Mouse (Mus musculus): ENCODE data around the gene Rftn1. TPM values are rescaled to one million over a fixed set of nuclear protein-coding genes. Genes with fewer than 3 reads are reported as not detected.

Rftn1 gene
- total RNA-seq, 1 experiment: 5.0 TPM

DNA sequence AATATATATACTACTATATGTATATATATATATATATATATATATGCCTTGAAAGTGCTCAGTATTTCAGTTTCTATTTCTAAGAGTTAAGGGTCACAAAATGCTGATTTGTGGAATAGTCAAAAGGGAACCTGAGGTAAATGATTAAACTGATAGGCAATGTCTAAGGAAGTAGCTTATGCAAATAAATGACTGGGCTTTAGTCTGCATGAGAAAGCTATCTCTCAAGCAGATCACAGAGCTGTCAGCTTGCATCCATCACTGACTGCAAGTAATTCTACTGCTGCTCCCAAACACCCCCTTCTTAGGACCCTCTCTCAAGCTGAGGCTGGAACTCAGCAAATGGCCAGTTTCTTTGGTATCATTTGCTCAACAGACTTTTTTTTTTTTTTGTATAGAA lies 219.4 kb downstream of the Rftn1 start:
- peaks cover 0 to 1% of the 10 kb centered on the region in 2 experiments; a peak in 1 of 4 replicates for H3K4me1 ChIP-seq (ENCODE audit: control insufficient read depth in 2 of 2, insufficient read depth in 2 of 2, low read length in 2 of 2, poor library complexity in 1 of 2)

GRCm38 (mm10) chr17:49968467-49969207 lies 221.8 kb downstream of the Rftn1 start:
- Histone ChIP-seq H3K9me3 (ENCODE audit: control insufficient read depth, insufficient read depth, low read depth, low read length) (no peaks in the 10 kb centered on the region), H3K4me3 (ENCODE audit: insufficient read depth in 1 of 2, low read depth in 1 of 2, low read length in 2 of 2, poor library complexity in 1 of 2, severe bottlenecking in 1 of 2) (no peak overlapping the region), H3K9ac (ENCODE audit: insufficient read depth, low read depth, low read length, poor library complexity, severe bottlenecking) (no peak overlapping the region), H3K4me1 (ENCODE audit: control insufficient read depth in 2 of 2, insufficient read depth in 2 of 2, low read length in 2 of 2, poor library complexity in 1 of 2) (peaks cover 0 to 1% of the 10 kb centered on the region in 2 experiments; a peak in 1 of 4 replicates), H3K36me3 (ENCODE audit: control insufficient read depth, insufficient read depth, low read length, poor library complexity, severe bottlenecking) (no peaks in the 10 kb centered on the region), H3K27ac (ENCODE audit: insufficient read depth, low read depth, low read length, poor library complexity, severe bottlenecking) (no peak overlapping the region)
- in situ Hi-C loops (cut with MboI; ENCODE audit: low sequenced_read_pairs in 2 of 2, unreplicated experiment in 2 of 2): loop anchor here (25.0 kb wide), 2 partner anchors 244 to 819 kb away; no protein-coding TSS in a partner anchor
- DNase-seq (ENCODE audit: low read depth, low spot score): no peak
- TF ChIP-seq ZNF384 (IDR thresholded peaks at IDR 0.05; ENCODE audit: low read depth, low read length): no peak
- no peak; the same call in 1 of the 2 replicates for TF ChIP-seq ZC3H11A (IDR thresholded peaks at IDR 0.05; ENCODE audit: borderline replicate concordance, low read depth, low read length)
- no peak for TF ChIP-seq HCFC1 (IDR thresholded peaks at IDR 0.05; ENCODE audit: borderline replicate concordance, insufficient read depth, low read length)
- TF ChIP-seq CHD2 (IDR thresholded peaks at IDR 0.05; ENCODE audit: low read depth, low read length): no peak
- TF ChIP-seq MAFK (IDR thresholded peaks at IDR 0.05; ENCODE audit: insufficient read depth, low read depth, low read length): no peak

More for the DNA sequence above, 219.4 kb downstream of the Rftn1 start:
- Histone ChIP-seq H3K9ac (ENCODE audit: insufficient read depth, low read depth, low read length, poor library complexity, severe bottlenecking) (no peak overlapping the region), H3K4me3 (ENCODE audit: insufficient read depth in 1 of 2, low read depth in 1 of 2, low read length in 2 of 2, poor library complexity in 1 of 2, severe bottlenecking in 1 of 2) (no peak overlapping the region), H3K36me3 (ENCODE audit: control insufficient read depth, insufficient read depth, low read length, poor library complexity, severe bottlenecking) (no peaks in the 10 kb centered on the region), H3K27ac (ENCODE audit: insufficient read depth, low read depth, low read length, poor library complexity, severe bottlenecking) (no peak overlapping the region), H3K9me3 (ENCODE audit: control insufficient read depth, insufficient read depth, low read depth, low read length) (no peaks in the 10 kb centered on the region)
- DNase-seq (ENCODE audit: low read depth, low spot score): no peak
- TF ChIP-seq ZNF384 (IDR thresholded peaks at IDR 0.05; ENCODE audit: low read depth, low read length) (no peak), ZC3H11A (IDR thresholded peaks at IDR 0.05; ENCODE audit: borderline replicate concordance, low read depth, low read length) (no peak), CHD2 (IDR thresholded peaks at IDR 0.05; ENCODE audit: low read depth, low read length) (no peak), MAFK (IDR thresholded peaks at IDR 0.05; ENCODE audit: insufficient read depth, low read depth, low read length) (no peak), HCFC1 (IDR thresholded peaks at IDR 0.05; ENCODE audit: borderline replicate concordance, insufficient read depth, low read length) (no peak)
- in situ Hi-C loops (cut with MboI; ENCODE audit: low sequenced_read_pairs in 2 of 2, unreplicated experiment in 2 of 2): loop anchor here (5.0 to 25.0 kb wide), 3 partner anchors 241 to 816 kb away; no protein-coding TSS in a partner anchor

DNA sequence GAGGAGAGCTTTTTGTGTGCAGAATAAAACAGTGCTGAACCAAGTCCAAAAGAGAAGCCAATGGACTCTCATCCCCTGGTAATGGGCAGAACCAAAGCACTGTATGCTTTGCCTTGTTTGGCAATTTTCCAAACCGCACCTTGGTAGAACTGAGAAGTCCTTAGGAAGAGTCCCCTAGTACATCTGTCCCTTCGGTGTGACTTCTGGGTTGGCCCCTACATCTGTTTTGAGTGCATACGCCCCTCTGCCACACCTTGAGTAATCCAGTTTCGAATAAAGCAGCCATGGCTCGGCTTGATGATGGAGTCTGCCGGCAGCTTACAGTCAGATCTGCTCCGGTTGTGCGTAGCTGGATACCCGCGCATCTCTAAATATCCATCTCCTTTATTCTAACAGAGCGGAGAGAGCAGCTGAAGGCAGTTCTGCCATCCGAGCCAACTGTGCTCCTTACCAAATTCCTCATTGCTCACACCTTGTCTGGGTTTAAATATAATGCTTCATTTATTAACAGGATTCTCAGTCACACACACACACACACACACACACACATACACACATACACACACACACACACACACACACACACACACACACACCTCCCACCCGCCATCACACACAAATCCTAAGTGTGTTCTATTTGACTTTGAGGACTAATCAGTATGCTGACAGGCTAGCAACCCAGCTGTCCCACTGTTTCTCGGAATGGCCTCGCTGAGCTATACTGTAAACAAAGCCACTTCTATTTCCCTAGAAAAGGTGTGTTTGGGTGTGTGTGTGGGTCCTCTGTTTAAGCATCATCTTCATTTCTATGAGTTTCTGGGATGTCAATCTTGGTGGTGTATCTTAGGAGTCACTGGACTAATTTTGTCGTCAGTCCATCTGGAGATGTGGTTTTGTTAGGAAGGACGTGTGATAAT lies 224.4 kb downstream of the Rftn1 start:
- no peaks in the 10 kb centered on the region for H3K9me3 ChIP-seq (ENCODE audit: control insufficient read depth, insufficient read depth, low read depth, low read length)
- TF ChIP-seq ZC3H11A (IDR thresholded peaks at IDR 0.05; ENCODE audit: borderline replicate concordance, low read depth, low read length): no peak
- TF ChIP-seq HCFC1 (IDR thresholded peaks at IDR 0.05; ENCODE audit: borderline replicate concordance, insufficient read depth, low read length): no peak
- TF ChIP-seq CHD2 (IDR thresholded peaks at IDR 0.05; ENCODE audit: low read depth, low read length): no peak
- TF ChIP-seq MAFK (IDR thresholded peaks at IDR 0.05; ENCODE audit: insufficient read depth, low read depth, low read length): no peak
- TF ChIP-seq ZNF384 (IDR thresholded peaks at IDR 0.05; ENCODE audit: low read depth, low read length): no peak
- in situ Hi-C loops (cut with MboI; ENCODE audit: low sequenced_read_pairs in 2 of 2, unreplicated experiment in 2 of 2): loop anchor here (25.0 kb wide), 2 partner anchors 246 to 821 kb away; no protein-coding TSS in a partner anchor
- no peaks in the 10 kb centered on the region for H3K36me3 ChIP-seq (ENCODE audit: control insufficient read depth, insufficient read depth, low read length, poor library complexity, severe bottlenecking)
- DNase-seq (ENCODE audit: low read depth, low spot score): no peak
- H3K4me1 ChIP-seq (ENCODE audit: control insufficient read depth in 2 of 2, insufficient read depth in 2 of 2, low read length in 2 of 2, poor library complexity in 1 of 2): peaks cover 0 to 1% of the 10 kb centered on the region in 2 experiments; a peak in 1 of 4 replicates
- no peak overlapping the region for H3K9ac ChIP-seq (ENCODE audit: insufficient read depth, low read depth, low read length, poor library complexity, severe bottlenecking)
- no peak overlapping the region for H3K27ac ChIP-seq (ENCODE audit: insufficient read depth, low read depth, low read length, poor library complexity, severe bottlenecking)
- no peak overlapping the region for H3K4me3 ChIP-seq (ENCODE audit: insufficient read depth in 1 of 2, low read depth in 1 of 2, low read length in 2 of 2, poor library complexity in 1 of 2, severe bottlenecking in 1 of 2)

DNA sequence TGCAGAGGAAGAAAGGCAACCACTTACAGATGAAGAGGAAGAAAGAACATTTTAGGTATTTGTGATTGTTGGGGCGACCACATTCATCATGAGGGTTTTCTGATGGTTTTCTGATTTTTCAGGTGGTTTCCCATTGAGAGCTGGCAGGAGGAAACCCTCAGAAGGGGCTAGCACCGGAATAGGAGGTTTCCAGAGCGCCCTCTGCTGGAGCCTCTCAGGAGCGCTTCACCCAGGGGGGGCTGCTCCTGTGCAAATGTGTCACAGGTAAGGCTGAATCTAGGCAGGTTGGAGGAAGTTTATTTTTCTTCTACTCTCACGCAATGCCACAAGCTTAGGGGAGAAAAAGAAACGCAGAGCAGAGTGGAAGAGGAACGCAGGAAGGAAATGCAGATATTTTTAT lies 225.4 kb downstream of the Rftn1 start:
- no peak overlapping the region for H3K27ac ChIP-seq (ENCODE audit: insufficient read depth, low read depth, low read length, poor library complexity, severe bottlenecking)
- H3K4me1 ChIP-seq (ENCODE audit: control insufficient read depth in 2 of 2, insufficient read depth in 2 of 2, low read length in 2 of 2, poor library complexity in 1 of 2): peaks cover 0 to 1% of the 10 kb centered on the region in 2 experiments; a peak in 1 of 4 replicates
- no peak overlapping the region for H3K9ac ChIP-seq (ENCODE audit: insufficient read depth, low read depth, low read length, poor library complexity, severe bottlenecking)
- peak; percentile 38 for DNase-seq (ENCODE audit: low read depth, low spot score)
- in situ Hi-C loops (cut with MboI; ENCODE audit: low sequenced_read_pairs in 2 of 2, unreplicated experiment in 2 of 2): loop anchor here (25.0 kb wide), 2 partner anchors 247 to 822 kb away; no protein-coding TSS in a partner anchor
- H3K36me3 ChIP-seq (ENCODE audit: control insufficient read depth, insufficient read depth, low read length, poor library complexity, severe bottlenecking): no peaks in the 10 kb centered on the region
- TF ChIP-seq ZNF384 (IDR thresholded peaks at IDR 0.05; ENCODE audit: low read depth, low read length) (no peak), ZC3H11A (IDR thresholded peaks at IDR 0.05; ENCODE audit: borderline replicate concordance, low read depth, low read length) (no peak), CHD2 (IDR thresholded peaks at IDR 0.05; ENCODE audit: low read depth, low read length) (no peak), MAFK (IDR thresholded peaks at IDR 0.05; ENCODE audit: insufficient read depth, low read depth, low read length) (no peak), HCFC1 (IDR thresholded peaks at IDR 0.05; ENCODE audit: borderline replicate concordance, insufficient read depth, low read length) (no peak)
- H3K4me3 ChIP-seq (ENCODE audit: insufficient read depth in 1 of 2, low read depth in 1 of 2, low read length in 2 of 2, poor library complexity in 1 of 2, severe bottlenecking in 1 of 2): no peak overlapping the region
- H3K9me3 ChIP-seq (ENCODE audit: control insufficient read depth, insufficient read depth, low read depth, low read length): no peaks in the 10 kb centered on the region
